Mouse (Mus musculus) B cell, adult 2 months (primary cell): ENCODE measurements around the gene Med22.

Experiments used
- DNase-seq, 2 experiments: peaks; one replicate each; pipeline ENCODE4 v3.0.0; 2022

Gene Med22

DNA sequence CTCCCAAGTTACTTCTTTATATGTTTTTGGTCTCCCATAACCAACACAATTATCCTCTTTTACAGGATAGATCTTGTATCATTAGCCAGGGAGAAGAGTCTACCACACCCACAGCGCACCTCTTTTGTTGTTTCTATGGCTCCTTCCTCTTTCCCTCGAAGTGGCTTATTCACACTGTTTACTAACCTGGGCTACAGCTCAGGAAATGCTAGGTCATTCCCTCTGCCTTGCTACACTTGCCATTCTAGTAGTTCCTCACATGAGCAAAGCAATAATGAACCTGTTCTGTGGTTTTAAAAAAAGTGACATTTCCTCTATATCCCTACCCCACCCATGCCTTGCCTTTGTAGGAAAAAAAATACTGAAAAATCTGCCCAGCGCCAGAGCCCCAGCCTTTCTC, 47.6 kb downstream of the Med22 start:
- no peak for DNase-seq
